Mouse (Mus musculus) thymus, adult 2 months (tissue): ENCODE measurements around the gene Socs4. TPM values are rescaled to one million over a fixed set of nuclear protein-coding genes. Genes with fewer than 3 reads are reported as not detected.

ENCODE experiments used
- DNase-seq: peaks from one replicate; pipeline ENCODE4 v3.0.0; 2021
- H3K27ac ChIP-seq: fragments of 200-500 bp; 2 replicates; pipeline ENCODE4 v1.5.1; 2012; ENCODE audit warnings: low read length, control low read depth; ENCODE audit not compliant: control insufficient read depth, insufficient read depth
- H3K27me3 ChIP-seq: fragments of 200-500 bp; 2 replicates; pipeline ENCODE4 v1.6.1; 2012; ENCODE audit warnings: mild to moderate bottlenecking, low read length, moderate library complexity, mixed read lengths; ENCODE audit not compliant: control insufficient read depth, insufficient read depth
- H3K36me3 ChIP-seq: fragments of 200-500 bp; 2 replicates; pipeline ENCODE4 v1.6.1; 2012; ENCODE audit warnings: mild to moderate bottlenecking, low read length, moderate library complexity; ENCODE audit not compliant: control insufficient read depth, insufficient read depth
- H3K4me1 ChIP-seq: fragments of 200-500 bp; replicated peaks from 2 replicates; pipeline ENCODE4 v1.6.1; 2012; ENCODE audit warnings: low read length; ENCODE audit not compliant: control insufficient read depth, insufficient read depth
- H3K4me3 ChIP-seq: fragments of 200-500 bp; 2 replicates; pipeline ENCODE4 v1.5.1; 2012; ENCODE audit warnings: mild to moderate bottlenecking, low read length, control low read depth, moderate library complexity; ENCODE audit not compliant: control insufficient read depth, insufficient read depth
- CTCF ChIP-seq: fragments of 200-500 bp; IDR thresholded peaks from 2 replicates; pipeline ENCODE4 v1.5.1; 2012; ENCODE audit warnings: mild to moderate bottlenecking, control low read depth, low read length, moderate library complexity, borderline replicate concordance; ENCODE audit not compliant: control insufficient read depth, poor library complexity, insufficient read depth; ENCODE audit errors: extremely low read depth
- POLR2A ChIP-seq: fragments of 200-500 bp; IDR thresholded peaks from 2 replicates; pipeline ENCODE4 v1.6.1; 2012; ENCODE audit warnings: mild to moderate bottlenecking, low read length, control low read depth, moderate library complexity; ENCODE audit not compliant: control insufficient read depth, poor library complexity, insufficient read depth; ENCODE audit errors: extremely low read depth
- WGBS: fragments of 180-500 bp; shearing (Covaris S2); methylation state at CpG from one replicate; pipeline ENCODE4 v1.1.7; 2018; 5-methylcytosine and 5-hydroxymethylcytosine counted together
- polyA plus RNA-seq: library from polyadenylated mRNA; depleted of rRNA; stranded (reverse); fragments of >200 nt; gene quantifications from 2 replicates; pipeline ENCODE4 v1.2.3, GENCODE M21; 2012; rRNA removed

Socs4 gene
- polyA plus RNA-seq, 1 experiment = 7.4 TPM

DNA sequence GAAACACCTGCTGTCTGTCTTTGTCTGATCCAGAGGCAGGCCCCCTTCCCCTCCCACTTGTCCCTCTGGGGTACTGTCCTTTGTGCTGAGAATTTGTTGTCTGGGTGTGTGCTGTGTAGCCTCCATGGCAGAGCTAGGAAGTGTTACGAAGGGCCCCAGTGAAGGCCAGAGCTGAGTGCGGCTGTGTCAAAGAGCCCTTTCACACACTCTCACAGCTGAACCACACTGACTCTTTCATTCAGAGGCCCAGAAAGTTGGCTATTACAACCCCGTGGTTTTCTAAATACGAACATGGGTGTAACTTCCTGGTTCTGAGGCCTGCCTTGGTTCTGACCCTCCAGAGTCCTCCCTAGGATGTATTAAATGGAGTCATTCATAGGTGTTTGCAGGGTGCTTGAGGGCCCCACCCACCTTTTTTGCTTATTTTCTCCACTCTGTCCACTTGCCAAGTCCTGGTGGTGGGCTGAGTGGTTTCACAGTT is 65.1 kb downstream of the Socs4 start:
- TF ChIP-seq POLR2A (no peak), CTCF (no peak)
- no peak for DNase-seq
- Histone ChIP-seq H3K4me3 (no peak overlapping the region), H3K27ac (no peak overlapping the region), H3K36me3 (no peaks in the 10 kb centered on the region), H3K4me1 (no peaks in the 10 kb centered on the region; the same call in 1 of the 2 replicates), H3K27me3 (no peaks in the 10 kb centered on the region)
- WGBS = 76% methylated on average over 4 of the region's 4 CpGs

Other genes with a start within 250 kb of the Socs4 start
- 15.5 and 16.8 TPM in 2 replicates for gene Gch1, start 87.5 kb upstream of the Socs4 start, polyA plus RNA-seq
- 7.7 and 9.9 TPM in 2 replicates for gene Wdhd1, start 74 bp upstream of the Socs4 start, polyA plus RNA-seq
- 104 and 106 TPM in 2 replicates for gene Mapk1ip1l, start 21.3 kb downstream of the Socs4 start, polyA plus RNA-seq
- gene Lgals3, start 90.8 kb downstream of the Socs4 start, polyA plus RNA-seq = 95.3 and 143 TPM in 2 replicates
- gene Dlgap5, start 141.5 kb downstream of the Socs4 start, polyA plus RNA-seq = 15.5 and 21.6 TPM in 2 replicates
- gene Fbxo34, start 173.5 kb downstream of the Socs4 start, polyA plus RNA-seq = 17.6 and 18.1 TPM in 2 replicates